Mouse (Mus musculus) ES-E14 (cell line): ENCODE measurements at regions not wholly inside any gene's neighbourhood (a gene's known extent, or its start where the extent isn't known, plus 50 kb on each side); places are given as distances from the start of the nearest gene placed in this dataset.

Experiments used
- HCFC1 ChIP-seq: IDR thresholded peaks from 2 replicates; pipeline ENCODE4 v1.6.1; 2012; ENCODE audit warnings: low read length, inconsistent platforms, borderline replicate concordance; ENCODE audit not compliant: insufficient read depth
- MAFK ChIP-seq: IDR thresholded peaks from 2 replicates; pipeline ENCODE4 v1.6.1; 2014; ENCODE audit warnings: mild to moderate bottlenecking, low read depth, low read length, inconsistent platforms; ENCODE audit not compliant: insufficient read depth
- ZC3H11A ChIP-seq: IDR thresholded peaks from 2 replicates; pipeline ENCODE4 v1.6.1; 2012; ENCODE audit warnings: low read depth, mild to moderate bottlenecking, inconsistent platforms, low read length, borderline replicate concordance
- ZNF384 ChIP-seq: IDR thresholded peaks from 2 replicates; pipeline ENCODE4 v1.6.1; 2012; ENCODE audit warnings: low read depth, low read length, inconsistent platforms

DNA sequence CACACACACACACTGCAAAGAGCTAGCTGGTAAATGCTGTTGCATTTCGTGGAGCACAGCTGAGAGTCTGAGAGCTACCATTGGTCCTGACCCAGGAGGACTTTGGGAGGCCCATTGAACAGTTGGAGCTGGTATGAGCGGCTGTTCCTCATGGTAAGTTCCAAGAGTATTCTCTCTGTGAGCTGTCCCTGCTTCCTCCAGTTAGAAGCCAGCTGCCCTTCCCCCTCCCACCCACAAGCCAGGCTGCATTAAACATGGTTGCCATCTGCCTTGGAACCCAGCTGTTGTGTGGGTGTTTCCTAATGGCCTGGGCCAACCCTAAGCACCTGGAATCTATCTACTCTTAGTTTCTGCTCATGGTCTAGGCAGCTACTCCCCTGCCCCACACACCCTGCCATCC lies 174.4 kb downstream of the Cct6b start:
- TF ChIP-seq MAFK (no peak), ZC3H11A (no peak), HCFC1 (no peak), ZNF384 (no peak)
